Mouse (Mus musculus) embryo, embryonic 11 days (tissue): Measurements from ENCODE around the gene Tmem256.
A peak's percentile ranks its signal among the peaks of the same experiment; 100 is the strongest.
"Not testable (repeated sequence)": the region's sequence is repeated elsewhere in the genome, so short reads cannot be mapped to it uniquely, and the experiment has no call there.

ENCODE experiments used
- DNase-seq: peaks from one replicate; pipeline ENCODE4 v3.0.0-alpha.2; 2015

Tmem256 gene

GRCm38 (mm10) chr11:69858113-69858998, 20.0 kb downstream of the Tmem256 start, which contains the start of gene Tnk1:
Gene Tnk1 (minus strand): TSS chr11:69858730.
- DNase-seq, result no peak

- not testable (repeated sequence) for DNase-seq
Measured at GRCm38 (mm10) chr11:69863729-69864128, 25.4 kb downstream of the Tmem256 start.

- DNase-seq, result no peak
Measured at GRCm38 (mm10) chr11:69864138-69864860, 26.0 kb downstream of the Tmem256 start.

DNA sequence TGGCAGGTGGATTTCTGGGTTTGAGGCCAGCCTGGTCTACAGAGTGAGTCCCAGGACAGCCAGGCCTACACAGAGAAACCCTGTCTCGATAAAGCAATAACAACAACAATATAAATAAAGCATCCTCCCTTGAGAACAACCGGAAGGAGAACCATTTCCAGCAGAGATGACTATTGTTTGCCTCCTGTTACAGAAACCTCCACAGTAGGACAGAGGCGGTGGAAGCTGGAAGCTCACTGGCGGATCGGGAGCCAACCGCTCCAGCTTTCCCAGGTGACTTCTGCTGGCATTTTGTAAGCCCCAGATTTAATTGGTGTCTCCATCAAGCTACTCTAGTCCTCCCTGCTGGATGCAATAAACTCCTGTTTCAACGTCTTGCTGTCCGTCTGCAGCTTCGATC, 27.2 kb downstream of the Tmem256 start:
- no peak for DNase-seq

DNA sequence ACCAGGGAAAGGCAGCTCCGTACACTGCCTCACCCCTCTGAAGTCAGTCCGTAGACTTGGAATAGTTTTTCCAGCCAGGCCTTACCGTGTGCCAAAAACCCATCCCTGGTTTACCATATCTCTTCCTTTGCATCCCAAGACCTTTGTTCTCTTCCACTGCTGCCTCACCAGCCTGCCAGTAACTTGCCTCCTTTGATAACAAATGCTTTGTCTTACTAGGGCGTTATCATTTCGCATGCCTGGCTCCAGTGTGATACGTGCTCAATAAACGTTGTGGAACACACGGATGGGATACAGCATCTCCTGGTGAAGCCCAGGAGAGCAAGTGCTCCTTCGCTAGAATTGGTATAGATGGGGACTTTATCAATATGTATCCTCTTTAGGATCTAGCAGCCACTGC, 29.0 kb downstream of the Tmem256 start:
- DNase-seq, result no peak

GRCm38 (mm10) chr11:69870289-69871069, 32.2 kb downstream of the Tmem256 start:
- DNase-seq, result no peak

DNA sequence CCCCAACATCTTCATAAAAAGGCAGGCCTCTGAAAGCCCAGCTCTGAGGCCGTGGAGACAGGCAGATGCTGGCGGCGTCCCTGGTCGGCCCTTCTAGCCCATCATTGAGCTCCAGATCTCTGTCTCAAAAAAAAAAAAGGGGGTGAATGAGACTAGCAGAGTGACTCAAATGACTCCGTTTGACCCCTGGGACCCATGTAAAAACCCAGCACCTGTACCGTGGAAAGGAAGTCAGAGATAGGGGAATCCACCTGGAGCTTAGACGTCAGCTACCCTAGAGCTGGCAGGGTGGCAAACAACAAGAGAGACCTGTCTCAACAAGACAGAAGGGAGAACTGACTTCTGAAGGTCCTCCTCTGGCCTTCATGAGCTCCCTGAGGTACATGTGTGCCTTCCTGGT, 33.5 kb downstream of the Tmem256 start:
- no peak for DNase-seq

DNA sequence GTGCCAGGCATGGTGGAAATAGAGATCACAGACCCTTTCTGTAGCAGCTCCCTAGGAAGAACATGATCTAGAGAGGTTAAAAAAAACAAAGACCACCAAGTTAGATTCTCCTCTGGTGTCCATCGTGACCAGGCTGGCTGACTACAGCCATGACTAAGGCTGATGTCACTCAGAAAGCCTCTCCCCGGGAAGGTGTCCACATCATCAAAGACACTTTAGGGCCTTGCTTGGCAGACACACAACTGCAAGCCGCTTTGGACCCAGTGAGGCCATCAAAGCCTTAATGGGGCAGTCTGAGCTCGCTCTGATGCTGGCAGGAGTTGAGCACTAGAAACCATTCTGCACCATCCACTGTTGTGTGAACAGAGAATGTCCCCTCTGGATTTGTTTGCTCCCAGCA, 34.1 kb downstream of the Tmem256 start:
- no peak for DNase-seq

DNA sequence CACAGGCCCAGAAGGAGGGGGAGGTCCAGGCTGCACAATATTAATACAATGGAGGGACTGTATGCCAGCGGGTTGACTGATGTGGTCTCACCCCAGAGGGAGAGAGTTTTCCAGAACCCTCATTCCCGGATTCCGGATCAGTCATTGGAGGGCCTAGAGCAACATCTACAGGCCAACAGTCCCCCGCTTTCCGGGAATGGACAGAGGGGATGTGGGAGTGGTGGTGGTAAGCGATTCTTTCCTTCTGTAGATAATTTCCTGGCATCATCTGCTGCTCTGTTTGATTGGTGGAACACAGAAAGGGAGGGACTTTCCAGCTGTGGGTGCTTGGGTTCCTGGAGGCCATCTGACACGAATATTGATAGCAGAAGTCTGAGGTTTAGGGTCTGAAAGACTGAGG, 37.9 kb downstream of the Tmem256 start:
- DNase-seq, result no peak

DNA sequence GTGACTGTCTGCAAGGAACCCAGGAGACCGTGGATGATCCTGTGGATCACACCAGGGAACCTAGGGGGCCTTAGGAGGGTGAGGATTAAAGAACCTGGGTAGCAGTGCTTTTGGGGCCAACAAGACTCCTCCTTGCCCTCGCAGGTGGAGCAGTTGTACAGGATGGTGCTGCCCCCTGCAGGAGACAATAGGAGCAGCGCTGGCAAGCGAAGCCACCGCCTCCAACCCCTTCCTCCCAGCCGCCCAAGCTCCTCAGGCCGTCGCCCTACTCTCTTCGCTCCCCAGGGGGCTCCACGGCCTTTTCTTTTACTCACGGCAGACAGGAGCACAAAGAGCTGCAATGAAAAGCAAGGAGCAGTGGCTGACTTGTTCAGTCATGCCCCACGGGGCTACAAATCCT, 38.6 kb downstream of the Tmem256 start:
- peak; percentile 90 for DNase-seq

GRCm38 (mm10) chr11:69877878-69878277, 39.6 kb downstream of the Tmem256 start, which contains the start of gene Tmem95:
Gene Tmem95 (minus strand): TSS chr11:69878018.
- DNase-seq, result no peak

GRCm38 (mm10) chr11:69878399-69878798, 40.1 kb downstream of the Tmem256 start:
- DNase-seq, result no peak

DNA sequence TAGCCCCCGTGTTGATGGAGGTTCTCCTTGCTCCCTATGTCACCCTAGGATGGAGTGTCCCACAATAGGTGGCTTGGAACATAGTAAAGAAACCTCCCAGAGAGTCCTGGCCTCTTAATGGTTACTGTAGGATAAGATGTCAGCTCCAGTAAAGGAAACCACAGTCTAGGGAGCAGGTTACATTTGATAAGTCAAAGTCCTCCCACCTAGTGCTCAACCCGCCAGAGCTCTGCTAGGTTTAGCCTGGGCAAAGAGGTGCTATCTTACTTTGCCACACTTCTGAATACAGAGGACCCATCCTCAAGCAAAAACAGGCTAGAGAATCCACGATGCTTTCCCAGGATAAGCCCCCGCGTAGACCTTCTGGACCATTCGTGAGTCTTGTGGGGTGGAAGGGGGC, 40.6 kb downstream of the Tmem256 start:
- DNase-seq, result no peak

DNA sequence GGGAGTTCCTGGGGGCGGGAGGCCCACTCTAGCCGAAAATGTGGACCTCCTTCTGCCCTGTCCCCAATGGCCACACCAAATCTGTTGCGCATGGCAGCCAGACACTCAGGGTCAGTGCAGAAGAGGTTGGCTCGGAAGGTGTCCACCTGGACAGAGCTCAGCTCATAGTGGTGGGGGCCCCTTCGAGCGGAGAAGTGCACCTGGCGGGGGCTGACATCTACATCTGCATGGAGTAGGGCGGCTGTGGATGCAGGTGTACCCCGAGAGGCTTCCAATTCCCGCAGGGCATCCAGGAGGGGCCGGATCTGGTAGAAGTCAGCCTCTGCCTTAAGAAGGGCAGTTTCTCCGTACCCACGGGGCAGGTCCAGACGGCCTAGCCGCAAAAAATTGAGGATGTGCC, 41.4 kb downstream of the Tmem256 start:
- DNase-seq, result no peak

- peak; percentile 89 for DNase-seq
Measured at GRCm38 (mm10) chr11:69880506-69880852, 42.2 kb downstream of the Tmem256 start.

GRCm38 (mm10) chr11:69880853-69881603, 42.7 kb downstream of the Tmem256 start, which contains the start of gene Kctd11:
Gene Kctd11 (minus strand): TSS chr11:69881406.
- peak; percentile 89 for DNase-seq

DNA sequence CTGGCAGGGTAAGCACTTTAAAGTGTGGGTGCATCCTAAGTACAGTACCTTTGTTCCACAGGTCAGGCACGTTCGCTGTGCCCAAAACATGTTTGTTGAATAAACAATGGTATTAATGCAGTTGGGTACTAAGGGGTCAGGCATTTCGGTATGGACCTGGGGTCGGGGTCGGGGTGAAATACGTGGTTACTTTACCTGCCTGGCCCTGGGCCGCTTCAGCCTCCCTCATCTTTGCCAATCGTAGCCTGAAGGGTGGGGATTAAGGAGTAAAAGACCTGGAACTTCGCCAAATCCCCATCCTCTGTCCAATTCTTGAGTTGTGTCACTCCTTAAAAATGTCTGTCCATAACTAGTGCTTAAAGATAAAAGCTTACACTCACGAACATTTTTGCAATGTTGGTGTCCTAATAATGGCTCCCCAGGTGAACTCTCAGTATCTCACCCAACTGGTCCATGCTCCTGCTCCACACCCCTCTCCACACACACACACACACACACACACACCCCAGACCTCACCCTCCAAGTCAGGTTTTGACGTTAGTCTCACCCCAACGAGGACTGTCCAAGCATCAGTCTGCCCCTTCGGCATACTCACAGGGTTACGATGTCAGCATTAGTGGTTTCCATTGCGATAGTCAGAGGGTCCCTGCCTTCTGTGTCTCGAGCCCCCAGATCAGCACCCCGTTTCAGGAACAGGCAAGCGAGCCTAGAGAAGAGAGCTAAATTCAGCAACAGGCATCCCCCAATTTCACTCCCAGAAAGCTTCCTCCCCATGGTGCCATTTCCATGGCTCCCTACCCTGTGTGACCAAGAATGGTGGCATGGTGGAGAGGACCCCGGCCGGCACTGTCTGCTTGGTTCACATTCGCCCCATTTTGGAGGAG, 43.7 kb downstream of the Tmem256 start:
- DNase-seq, result no peak

DNA sequence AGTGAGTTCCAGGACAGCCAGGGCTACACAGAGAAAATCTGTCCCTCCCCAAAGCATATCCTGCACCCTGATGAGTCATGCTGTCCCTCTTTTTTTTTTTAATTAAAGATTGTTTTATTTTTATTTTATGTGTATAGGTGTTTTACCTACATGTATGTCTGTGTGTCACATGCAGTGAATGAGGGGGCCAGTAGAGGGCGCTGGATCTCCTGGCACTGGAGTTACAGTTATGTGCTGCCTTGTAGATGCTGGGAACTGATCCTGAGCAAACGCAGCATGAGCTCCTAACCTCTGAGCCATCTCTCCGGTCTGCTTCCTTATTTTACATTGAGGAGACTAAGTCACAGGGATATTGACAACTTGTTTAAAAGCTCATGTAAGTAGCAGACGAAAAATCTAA, 44.8 kb downstream of the Tmem256 start:
- DNase-seq, result no peak

GRCm38 (mm10) chr11:69883527-69884151, 45.3 kb downstream of the Tmem256 start:
- DNase-seq, result no peak

- no peak for DNase-seq
Measured at GRCm38 (mm10) chr11:69884240-69884639, 45.9 kb downstream of the Tmem256 start.

- no peak for DNase-seq
Measured at GRCm38 (mm10) chr11:69884663-69885062, 46.3 kb downstream of the Tmem256 start.
